Mouse (Mus musculus) heart, postnatal 0 days (tissue): ENCODE results near the gene Plcb1. TPM values are rescaled to one million over a fixed set of nuclear protein-coding genes. Genes with fewer than 3 reads are reported as not detected.

ENCODE experiments used
- ATAC-seq: fragments of 200-750 bp; cut with Nextera tagmentation; 2 replicates; pipeline ENCODE4 v1.8.0; 2017; ENCODE audit warnings: low read depth, moderate number of reproducible peaks, moderate library complexity; ENCODE audit not compliant: insufficient read depth
- DNase-seq: peaks from one replicate; pipeline ENCODE4 v3.0.0-alpha.2; 2016; ENCODE audit warnings: low spot score
- H3K27ac ChIP-seq: fragments of 300-500 bp; sonication (generic); 2 replicates; pipeline ENCODE4 v1.5.1; 2014; ENCODE audit warnings: low read depth, mild to moderate bottlenecking
- H3K27me3 ChIP-seq: fragments of 300-500 bp; sonication (generic); 2 replicates; pipeline ENCODE4 v1.6.1; 2014; ENCODE audit warnings: low read length, mixed read lengths; ENCODE audit not compliant: control insufficient read depth, insufficient read depth
- H3K36me3 ChIP-seq: fragments of 300-500 bp; sonication (generic); replicated peaks from 2 replicates; pipeline ENCODE4 v1.6.1; 2014; ENCODE audit warnings: low read length, mixed read lengths; ENCODE audit not compliant: control insufficient read depth, insufficient read depth
- H3K4me1 ChIP-seq: fragments of 300-500 bp; sonication (generic); 2 replicates; pipeline ENCODE4 v1.6.1; 2014; ENCODE audit warnings: antibody characterized with exemption; ENCODE audit not compliant: control insufficient read depth, insufficient read depth
- H3K4me2 ChIP-seq: fragments of 300-500 bp; sonication (generic); 2 replicates; pipeline ENCODE4 v1.6.1; 2014; ENCODE audit warnings: low read depth, mild to moderate bottlenecking, low read length, moderate library complexity
- H3K4me3 ChIP-seq: fragments of 300-500 bp; sonication (generic); 2 replicates; pipeline ENCODE4 v1.5.1; 2014; ENCODE audit warnings: low read depth, low read length
- H3K9ac ChIP-seq: fragments of 300-500 bp; sonication (generic); replicated peaks from 2 replicates; pipeline ENCODE4 v1.6.1; 2014; ENCODE audit warnings: low read depth, low read length, mixed read lengths
- H3K9me3 ChIP-seq: fragments of 300-500 bp; sonication (generic); replicated peaks from 2 replicates; pipeline ENCODE4 v1.6.1; 2016; ENCODE audit warnings: low read length; ENCODE audit not compliant: control insufficient read depth
- CTCF ChIP-seq: IDR thresholded peaks from 2 replicates; pipeline ENCODE4 v1.5.1; 2016; ENCODE audit warnings: antibody characterized with exemption, control low read depth, low read depth
- EP300 ChIP-seq: IDR thresholded peaks from 2 replicates; pipeline ENCODE4 v1.6.1; 2016; ENCODE audit warnings: antibody characterized with exemption, low read depth
- WGBS: fragments of 180-500 bp; shearing (Covaris S2); extraction: QIAGEN DNeasy Blood & Tissue Kit; methylation state at CpG from one replicate; pipeline ENCODE4 v1.1.7; 2014; 5-methylcytosine and 5-hydroxymethylcytosine counted together
- polyA plus RNA-seq: library from polyadenylated mRNA; unstranded; fragments of >200 nt; fragmentation: Nextera tagmentation; extraction: Ambion mirVana; gene quantifications from 2 replicates; pipeline ENCODE4 v1.2.1, GENCODE M21; 2015
- total RNA-seq: library from RNA; depleted of rRNA; stranded (reverse); fragments of >200 nt; gene quantifications from 2 replicates; pipeline ENCODE4 v1.2.3, GENCODE M21; 2014; ENCODE audit warnings: low replicate concordance; rRNA removed

The Plcb1 gene
- total and polyA plus RNA-seq, 2 experiments from 2014 or later, result 3.4 to 3.5 TPM

GRCm38 (mm10) chr2:135503998-135504354 is 718.1 kb downstream of the Plcb1 start:
- TF ChIP-seq CTCF (no peak), EP300 (no peak)
- no peak overlapping the region for H3K4me2 ChIP-seq
- no peaks in the 10 kb centered on the region for H3K9me3 ChIP-seq
- H3K27ac ChIP-seq, result no peak overlapping the region
- H3K9ac ChIP-seq, result no peak overlapping the region
- no peak for ATAC-seq
- H3K27me3 ChIP-seq, result no peaks in the 10 kb centered on the region
- no peaks in the 10 kb centered on the region for H3K36me3 ChIP-seq
- H3K4me1 ChIP-seq, result no peaks in the 10 kb centered on the region
- no peak overlapping the region for H3K4me3 ChIP-seq
- no peak for DNase-seq

- 22% methylated on average over 1 of the region's 1 CpGs for WGBS
- no peaks in the 10 kb centered on the region for H3K9me3 ChIP-seq
- no peak for ATAC-seq
- no peak overlapping the region for H3K4me2 ChIP-seq
- no peak overlapping the region for H3K4me3 ChIP-seq
- H3K9ac ChIP-seq, result no peak overlapping the region
- H3K4me1 ChIP-seq, result no peaks in the 10 kb centered on the region
- TF ChIP-seq CTCF, result no peak
- TF ChIP-seq EP300, result no peak
- H3K27ac ChIP-seq, result no peak overlapping the region
- H3K27me3 ChIP-seq, result no peaks in the 10 kb centered on the region
- no peaks in the 10 kb centered on the region for H3K36me3 ChIP-seq
- DNase-seq, result no peak
These were observed 721.2 kb downstream of the Plcb1 start for GRCm38 (mm10) chr2:135507111-135507510.

GRCm38 (mm10) chr2:135518956-135519355 is 733.1 kb downstream of the Plcb1 start:
- Histone ChIP-seq H3K27ac (no peak overlapping the region), H3K9ac (no peak overlapping the region), H3K4me2 (no peak overlapping the region), H3K4me3 (no peak overlapping the region), H3K36me3 (no peaks in the 10 kb centered on the region), H3K27me3 (no peaks in the 10 kb centered on the region), H3K4me1 (no peaks in the 10 kb centered on the region), H3K9me3 (no peaks in the 10 kb centered on the region)
- WGBS, result 56% methylated on average over 2 of the region's 2 CpGs
- no peak for ATAC-seq
- no peak for TF ChIP-seq EP300
- no peak for DNase-seq

Other genes starting within 250 kb of the Plcb1 start
- not detected in 2 replicates for gene Hao1, start 231.7 kb upstream of the Plcb1 start, total RNA-seq
- 0.07 and 0.11 TPM in 2 replicates for gene Hao1, start 231.7 kb upstream of the Plcb1 start, polyA plus RNA-seq
- 37.2 and 38.7 TPM in 2 replicates for gene Tmx4, start 141.9 kb upstream of the Plcb1 start, total RNA-seq
- gene Tmx4, start 141.9 kb upstream of the Plcb1 start, polyA plus RNA-seq, result 27.0 and 29.2 TPM in 2 replicates